Comparison of ENCODE assay signal across 11 mouse cellular contexts in the genomic region with DNA sequence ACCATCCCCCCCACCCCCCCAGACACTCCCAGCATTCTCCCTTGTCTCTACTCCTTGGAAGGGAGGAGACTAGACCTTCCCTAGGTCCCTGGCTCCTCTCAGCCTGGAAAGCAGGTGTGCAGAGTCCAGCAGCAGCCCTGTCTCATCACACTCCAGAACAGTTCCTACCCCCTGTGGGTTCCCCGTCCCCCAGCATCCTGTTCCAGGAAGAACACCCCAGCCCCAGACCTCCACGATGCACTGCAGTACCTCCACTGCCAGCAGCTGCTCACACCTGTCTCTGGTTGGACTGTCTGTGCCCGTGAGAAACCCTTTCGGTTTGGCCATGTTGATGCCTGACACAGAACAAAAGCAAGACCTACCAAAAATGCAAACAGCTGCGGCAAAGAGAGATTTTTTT. TPM values are rescaled to one million over a fixed set of nuclear protein-coding genes. Genes with fewer than 3 reads are reported as not detected.
DNase-seq lines count a peak whose midpoint lies in the region; ATAC-seq and TF ChIP-seq lines count a peak whose summit lies in the region.
"Had no signal": no experiment of that assay in that cellular context is flagged by ENCODE, and none has a peak within 500 bp of the region (broad histone marks: within the 10 kb centered on the region; RNA-seq: fewer than 3 reads in every experiment).

No protein-coding gene starts in this region.

- H3K27ac ChIP-seq in heart, embryonic 14.5 days (replicated peaks in 1 of 2; ENCODE audit: control insufficient read depth in 1 of 2, insufficient read depth in 1 of 2, low read depth in 2 of 2, low read length in 2 of 2), result no peak overlapping the region
- peak overlapping the region; percentile 49; the same call in 1 of the 2 replicates for H3K27ac ChIP-seq in midbrain, embryonic 12.5 days (replicated peaks)
- no peak overlapping the region; the same call in 1 of the 2 replicates for H3K27ac ChIP-seq in midbrain, embryonic 15.5 days
- H3K27ac ChIP-seq in limb, embryonic 14.5 days (replicated peaks; ENCODE audit: low read depth, low read length), result no peak overlapping the region
- H3K27ac ChIP-seq: gastrocnemius, adult 2 months had no signal

- H3K36me3 ChIP-seq in heart, embryonic 14.5 days (ENCODE audit: control insufficient read depth, insufficient read depth, low read length), result no peaks in the 10 kb centered on the region
- H3K36me3 ChIP-seq in midbrain, embryonic 12.5 days, result no peaks in the 10 kb centered on the region
- 0 out of 2 replicates have a peak, but pooled peaks cover 2% of the 10 kb centered on the region for H3K36me3 ChIP-seq in midbrain, embryonic 15.5 days (replicated peaks)
- no peaks in the 10 kb centered on the region for H3K36me3 ChIP-seq in limb, embryonic 14.5 days (ENCODE audit: control insufficient read depth, insufficient read depth, low read length)

- peaks cover 9 to 12% of the 10 kb centered on the region in 2 experiments for H3K4me1 ChIP-seq in heart, embryonic 14.5 days (ENCODE audit: control insufficient read depth in 2 of 2, insufficient read depth in 2 of 2, low read length in 2 of 2)
- H3K4me1 ChIP-seq in midbrain, embryonic 12.5 days, result peaks cover 26% of the 10 kb centered on the region
- H3K4me1 ChIP-seq in midbrain, embryonic 15.5 days, result peaks cover 16% of the 10 kb centered on the region
- no peaks in the 10 kb centered on the region for H3K4me1 ChIP-seq in limb, embryonic 14.5 days (ENCODE audit: control insufficient read depth, insufficient read depth, low read length)

- no peaks in the 10 kb centered on the region for H3K9me3 ChIP-seq in heart, embryonic 14.5 days (ENCODE audit: control insufficient read depth, low read length)
- H3K9me3 ChIP-seq in midbrain, embryonic 12.5 days, result no peaks in the 10 kb centered on the region
- H3K9me3 ChIP-seq in midbrain, embryonic 15.5 days, result no peaks in the 10 kb centered on the region
- no peaks in the 10 kb centered on the region for H3K9me3 ChIP-seq in limb, embryonic 14.5 days (ENCODE audit: control insufficient read depth, low read length)

- 58% methylated on average over 5 of the region's 5 CpGs for WGBS in heart, embryonic 14.5 days
- WGBS in midbrain, embryonic 12.5 days, result 70% methylated on average over 5 of the region's 5 CpGs
- 60% methylated on average over 5 of the region's 5 CpGs for WGBS in midbrain, embryonic 15.5 days
- WGBS in limb, embryonic 14.5 days, result 38% methylated on average over 5 of the region's 5 CpGs

- peak overlapping the region; percentile 59 for H3K4me2 ChIP-seq in heart, embryonic 14.5 days (ENCODE audit: low read length)
- H3K4me2 ChIP-seq in midbrain, embryonic 12.5 days (replicated peaks), result no peak overlapping the region
- H3K4me2 ChIP-seq in midbrain, embryonic 15.5 days, result no peak overlapping the region
- no peak overlapping the region for H3K4me2 ChIP-seq in limb, embryonic 14.5 days (replicated peaks; ENCODE audit: low read depth, low read length, severe bottlenecking)

- no peak for ATAC-seq in heart, embryonic 14.5 days (ENCODE audit: insufficient number of reproducible peaks, insufficient read depth, low FRiP score, low read depth)
- no peak for ATAC-seq in midbrain, embryonic 12.5 days (ENCODE audit: low FRiP score, low read depth)
- no peak for ATAC-seq in midbrain, embryonic 15.5 days (replicated peaks)
- peak; percentile 28; the same call in 1 of the 2 replicates for ATAC-seq in limb, embryonic 14.5 days (ENCODE audit: low FRiP score, low read depth)
- ATAC-seq: liver, postnatal 0 days had no signal

- TF ChIP-seq POLR2A in limb, embryonic 14.5 days (IDR thresholded peaks at IDR 0.05; ENCODE audit: borderline replicate concordance, extremely low read depth, insufficient read depth, insufficient read length), result no peak

- no peak for DNase-seq in heart, adult 8-10 months (ENCODE audit: low spot score)
- DNase-seq in limb, embryonic 14.5 days (ENCODE audit: low spot score), result no peak
- DNase-seq in thymus, postnatal 4 days, result peak; percentile 73
- DNase-seq in embryo, embryonic 10.5 days (ENCODE audit: low spot score), result no peak
- DNase-seq in retina, postnatal 1 day, result no peak
- DNase-seq: gastrocnemius, adult 2 months; kidney, adult 2 months; liver, postnatal 0 days had no signal

- no peak overlapping the region for H3K4me3 ChIP-seq in heart, embryonic 14.5 days (ENCODE audit: control insufficient read depth in 1 of 2, insufficient read depth in 1 of 2, low read depth in 1 of 2, low read length in 2 of 2)
- H3K4me3 ChIP-seq in midbrain, embryonic 12.5 days, result no peak overlapping the region
- H3K4me3 ChIP-seq in midbrain, embryonic 15.5 days, result no peak overlapping the region
- H3K4me3 ChIP-seq in limb, embryonic 14.5 days (replicated peaks; ENCODE audit: low read length), result no peak overlapping the region
- H3K4me3 ChIP-seq: gastrocnemius, adult 2 months had no signal

- peaks cover 12% of the 10 kb centered on the region for H3K27me3 ChIP-seq in heart, embryonic 14.5 days (ENCODE audit: control insufficient read depth, insufficient read depth, low read length)
- H3K27me3 ChIP-seq in midbrain, embryonic 12.5 days, result peaks cover 45% of the 10 kb centered on the region
- peaks cover 18% of the 10 kb centered on the region for H3K27me3 ChIP-seq in midbrain, embryonic 15.5 days (replicated peaks)
- H3K27me3 ChIP-seq in limb, embryonic 14.5 days (ENCODE audit: control insufficient read depth, insufficient read depth, low read length), result peaks cover 9% of the 10 kb centered on the region

- no peak overlapping the region for H3K9ac ChIP-seq in heart, embryonic 14.5 days (ENCODE audit: low read length)
- H3K9ac ChIP-seq in midbrain, embryonic 12.5 days (replicated peaks), result 0 out of 2 replicates have a peak overlapping the region, but pooled peaks have one; percentile 3
- H3K9ac ChIP-seq in midbrain, embryonic 15.5 days, result no peak overlapping the region
- H3K9ac ChIP-seq in limb, embryonic 14.5 days (ENCODE audit: low read depth, low read length, severe bottlenecking), result no peak overlapping the region
- H3K9ac ChIP-seq: liver, postnatal 0 days had no signal

RNA-seq across cellular contexts. Expression of gene Tmem115, which starts 12.6 kb away (rescaled TPM):
- 38.6 and 39.7 TPM in 2 replicates for polyA plus RNA-seq in heart, embryonic 14.5 days (2014; fragmentation: Nextera tagmentation; extraction: Ambion mirVana)
- 10 to 100 TPM; 21.2 to 25.6 (median 22.2) TPM for total RNA-seq in heart, adult 8-10 months (2022)
- polyA plus RNA-seq in midbrain, embryonic 12.5 days (2016; fragmentation: Nextera tagmentation; extraction: Ambion mirVana), result 43.6 TPM in 2 replicates
- 48.0 and 50.5 TPM in 2 replicates for polyA plus RNA-seq in midbrain, embryonic 15.5 days (2015; fragmentation: Nextera tagmentation; extraction: Ambion mirVana)
- polyA plus RNA-seq in limb, embryonic 14.5 days (2012; rRNA removed), result 34.9 and 41.3 TPM in 2 replicates
- 54.1 and 58.8 TPM in 2 replicates for polyA plus RNA-seq in limb, embryonic 14.5 days (2014; fragmentation: Nextera tagmentation; extraction: Ambion mirVana)

RNA-seq across cellular contexts. Expression of gene Cyb561d2, which starts 20.8 kb away (rescaled TPM):
- 17.6 and 22.8 TPM in 2 replicates for polyA plus RNA-seq in heart, embryonic 14.5 days (2014; fragmentation: Nextera tagmentation; extraction: Ambion mirVana)
- total RNA-seq in heart, adult 8-10 months (2022), result 1 to 10 TPM; 5.1 to 6.3 (median 5.4) TPM
- 19.3 and 19.4 TPM in 2 replicates for polyA plus RNA-seq in midbrain, embryonic 12.5 days (2016; fragmentation: Nextera tagmentation; extraction: Ambion mirVana)
- 45.1 and 45.7 TPM in 2 replicates for polyA plus RNA-seq in midbrain, embryonic 15.5 days (2015; fragmentation: Nextera tagmentation; extraction: Ambion mirVana)
- polyA plus RNA-seq in limb, embryonic 14.5 days (2012; rRNA removed), result 19.8 and 27.2 TPM in 2 replicates
- 21.4 and 25.9 TPM in 2 replicates for polyA plus RNA-seq in limb, embryonic 14.5 days (2014; fragmentation: Nextera tagmentation; extraction: Ambion mirVana)

RNA-seq across cellular contexts. Expression of gene Nprl2, which starts 20.8 kb away (rescaled TPM):
- polyA plus RNA-seq in heart, embryonic 14.5 days (2014; fragmentation: Nextera tagmentation; extraction: Ambion mirVana), result 28.4 and 31.6 TPM in 2 replicates
- total RNA-seq in heart, adult 8-10 months (2022), result 10 to 100 TPM; 18.4 to 22.6 (median 21.2) TPM
- 48.1 and 48.4 TPM in 2 replicates for polyA plus RNA-seq in midbrain, embryonic 12.5 days (2016; fragmentation: Nextera tagmentation; extraction: Ambion mirVana)
- 78.4 and 81.6 TPM in 2 replicates for polyA plus RNA-seq in midbrain, embryonic 15.5 days (2015; fragmentation: Nextera tagmentation; extraction: Ambion mirVana)
- polyA plus RNA-seq in limb, embryonic 14.5 days (2012; rRNA removed), result 52.7 and 59.2 TPM in 2 replicates
- polyA plus RNA-seq in limb, embryonic 14.5 days (2014; fragmentation: Nextera tagmentation; extraction: Ambion mirVana), result 37.6 and 38.6 TPM in 2 replicates

RNA-seq across cellular contexts. Expression of gene Zmynd10, which starts 25.9 kb away (rescaled TPM):
- 0.27 TPM in 1 of 2 replicates, not detected in the other for polyA plus RNA-seq in heart, embryonic 14.5 days (2014; fragmentation: Nextera tagmentation; extraction: Ambion mirVana)
- under 1 TPM in 2 of 4 experiments, not detected in 2; 0.35 to 0.40 TPM for total RNA-seq in heart, adult 8-10 months (2022)
- polyA plus RNA-seq in midbrain, embryonic 12.5 days (2016; fragmentation: Nextera tagmentation; extraction: Ambion mirVana), result 1.1 and 2.6 TPM in 2 replicates
- polyA plus RNA-seq in midbrain, embryonic 15.5 days (2015; fragmentation: Nextera tagmentation; extraction: Ambion mirVana), result 4.6 TPM in 2 replicates
- 0.76 and 1.4 TPM in 2 replicates for polyA plus RNA-seq in limb, embryonic 14.5 days (2012; rRNA removed)
- polyA plus RNA-seq in limb, embryonic 14.5 days (2014; fragmentation: Nextera tagmentation; extraction: Ambion mirVana), result 1.2 TPM in 1 of 2 replicates, not detected in the other

RNA-seq across cellular contexts. Expression of gene Rassf1, which starts 30.2 kb away (rescaled TPM):
- 42.5 and 47.7 TPM in 2 replicates for polyA plus RNA-seq in heart, embryonic 14.5 days (2014; fragmentation: Nextera tagmentation; extraction: Ambion mirVana)
- 10 to 100 TPM; 12.9 to 14.9 (median 14.4) TPM for total RNA-seq in heart, adult 8-10 months (2022)
- polyA plus RNA-seq in midbrain, embryonic 12.5 days (2016; fragmentation: Nextera tagmentation; extraction: Ambion mirVana), result 43.6 and 48.9 TPM in 2 replicates
- 44.4 and 45.3 TPM in 2 replicates for polyA plus RNA-seq in midbrain, embryonic 15.5 days (2015; fragmentation: Nextera tagmentation; extraction: Ambion mirVana)
- 74.7 and 78.4 TPM in 2 replicates for polyA plus RNA-seq in limb, embryonic 14.5 days (2012; rRNA removed)
- 67.6 and 73.2 TPM in 2 replicates for polyA plus RNA-seq in limb, embryonic 14.5 days (2014; fragmentation: Nextera tagmentation; extraction: Ambion mirVana)
